Mouse (Mus musculus) myocyte (in vitro differentiated cells): Measurements from ENCODE around the gene Ncor2. TPM values are rescaled to one million over a fixed set of nuclear protein-coding genes. Genes with fewer than 3 reads are reported as not detected.
A peak's percentile ranks its signal among the peaks of the same experiment; 100 is the strongest.

Experiments
- H3K27me3 ChIP-seq: one replicate; pipeline ENCODE4 v1.6.1; 2011; ENCODE audit not compliant: control insufficient read depth, insufficient read depth, insufficient read length
- H3K36me3 ChIP-seq: one replicate; pipeline ENCODE4 v1.6.1; 2011; ENCODE audit not compliant: control insufficient read depth, insufficient read depth
- H3K4me2 ChIP-seq: one replicate; pipeline ENCODE4 v1.6.1; 2011; ENCODE audit warnings: low read depth, control low read depth
- H3K4me3 ChIP-seq: one replicate; pipeline ENCODE4 v1.5.1; 2011; ENCODE audit warnings: mild to moderate bottlenecking, control low read depth, moderate library complexity
- H3K79me2 ChIP-seq: one replicate; pipeline ENCODE4 v1.6.1; 2011; ENCODE audit not compliant: control insufficient read depth, insufficient read depth
- H3ac ChIP-seq: one replicate; pipeline ENCODE4 v1.6.1; 2011; ENCODE audit not compliant: control insufficient read depth, insufficient read length
- CEBPB ChIP-seq: IDR thresholded peaks from 2 replicates; pipeline ENCODE4 v1.6.1; 2011; ENCODE audit warnings: mild to moderate bottlenecking, moderate library complexity; ENCODE audit not compliant: poor library complexity, insufficient read depth, severe bottlenecking
- E2F4 ChIP-seq: IDR thresholded peaks from one replicate; pipeline ENCODE4 v1.6.1; 2011; ENCODE audit warnings: mild to moderate bottlenecking, control low read depth, moderate library complexity; ENCODE audit not compliant: insufficient read depth
- MAX ChIP-seq: IDR thresholded peaks from one replicate; pipeline ENCODE4 v1.6.1; 2011; ENCODE audit warnings: low read depth, mild to moderate bottlenecking, control low read depth
- MYOD1 ChIP-seq, 3 experiments: IDR thresholded peaks; one replicate each; pipeline ENCODE4 v1.6.1; 2011; ENCODE audit warnings: control low read depth in 2 of 3, low read depth in 2 of 3, mild to moderate bottlenecking in 2 of 3, moderate library complexity in 1 of 3; ENCODE audit not compliant: insufficient read length in 2 of 3, control insufficient read depth in 1 of 3
- MYOG ChIP-seq, 3 experiments: IDR thresholded peaks; one replicate each; pipeline ENCODE4 v1.6.1; 2011; ENCODE audit warnings: control low read depth in 2 of 3, low read depth in 2 of 3, mild to moderate bottlenecking in 2 of 3; ENCODE audit not compliant: insufficient read length in 2 of 3, control insufficient read depth in 1 of 3, insufficient read depth in 1 of 3
- POLR2A ChIP-seq: IDR thresholded peaks from one replicate; pipeline ENCODE4 v1.6.1; 2011; ENCODE audit warnings: low read depth, mild to moderate bottlenecking, control low read depth, moderate library complexity; ENCODE audit not compliant: insufficient read length
- POLR2AphosphoS2 ChIP-seq: IDR thresholded peaks from one replicate; pipeline ENCODE4 v1.6.1; 2011; ENCODE audit warnings: low read depth, control low read depth; ENCODE audit not compliant: insufficient read length
- REST ChIP-seq: IDR thresholded peaks from one replicate; pipeline ENCODE4 v1.6.1; 2011; ENCODE audit warnings: mild to moderate bottlenecking, control low read depth, moderate library complexity; ENCODE audit not compliant: insufficient read depth, insufficient read length
- SRF ChIP-seq: IDR thresholded peaks from one replicate; pipeline ENCODE4 v1.6.1; 2011; ENCODE audit warnings: low read depth; ENCODE audit not compliant: control insufficient read depth, insufficient read length
- TCF12 ChIP-seq: IDR thresholded peaks from one replicate; pipeline ENCODE4 v1.6.1; 2011; ENCODE audit warnings: mild to moderate bottlenecking, control low read depth; ENCODE audit not compliant: poor library complexity, insufficient read depth, severe bottlenecking
- TCF3 ChIP-seq: IDR thresholded peaks from one replicate; pipeline ENCODE4 v1.6.1; 2011; ENCODE audit warnings: low read depth, control low read depth; ENCODE audit not compliant: insufficient read length
- USF1 ChIP-seq: IDR thresholded peaks from one replicate; pipeline ENCODE4 v1.6.1; 2011; ENCODE audit warnings: low read depth, mild to moderate bottlenecking, control low read depth, moderate library complexity
- polyA plus RNA-seq: library from polyadenylated mRNA; unstranded; fragments of >200 nt; fragmentation: generic; extraction: Trizol; gene quantifications from one replicate; pipeline ENCODE4 v1.2.1, GENCODE M21; 2012; ENCODE audit warnings: missing spikeins

Ncor2 gene
- polyA plus RNA-seq, 1 experiment: 127 TPM

GRCm38 (mm10) chr5:125191608-125192007 is 12.6 kb upstream of the Ncor2 start:
- H3K36me3 ChIP-seq: no peaks in the 10 kb centered on the region
- H3K4me2 ChIP-seq: no peak overlapping the region
- H3K79me2 ChIP-seq: no peaks in the 10 kb centered on the region
- no peaks in the 10 kb centered on the region for H3K27me3 ChIP-seq
- no peak for TF ChIP-seq TCF3
- TF ChIP-seq MAX: no peak
- no peak overlapping the region for H3K4me3 ChIP-seq
- H3ac ChIP-seq: no peak overlapping the region

- Histone ChIP-seq H3ac (no peak overlapping the region), H3K36me3 (no peaks in the 10 kb centered on the region), H3K79me2 (no peaks in the 10 kb centered on the region), H3K27me3 (no peaks in the 10 kb centered on the region), H3K4me3 (no peak overlapping the region), H3K4me2 (no peak overlapping the region)
- no peak for TF ChIP-seq MYOD1 (IDR thresholded peaks at IDR 0.05; ENCODE audit: control insufficient read depth in 1 of 3, insufficient read length in 2 of 3, low read depth in 2 of 3)
- TF ChIP-seq SRF: no peak
- no peak for TF ChIP-seq POLR2A
- no peak for TF ChIP-seq E2F4
- no peak for TF ChIP-seq MYOG (IDR thresholded peaks at IDR 0.05; ENCODE audit: control insufficient read depth in 1 of 3, insufficient read depth in 1 of 3, insufficient read length in 2 of 3, low read depth in 2 of 3)
- no peak for TF ChIP-seq TCF3
- no peak for TF ChIP-seq POLR2AphosphoS2
- no peak for TF ChIP-seq CEBPB
- no peak for TF ChIP-seq TCF12
Measured at GRCm38 (mm10) chr5:125190105-125190813, 11.2 kb upstream of the Ncor2 start.

GRCm38 (mm10) chr5:125189625-125190024 is 10.6 kb upstream of the Ncor2 start:
- Histone ChIP-seq H3K4me3 (no peak overlapping the region), H3ac (no peak overlapping the region), H3K79me2 (no peaks in the 10 kb centered on the region), H3K4me2 (peak overlapping the region; percentile 59), H3K27me3 (no peaks in the 10 kb centered on the region), H3K36me3 (no peaks in the 10 kb centered on the region)
- TF ChIP-seq SRF: no peak
- peak in 1 of 3 experiments; percentile 27 for TF ChIP-seq MYOD1 (IDR thresholded peaks at IDR 0.05; ENCODE audit: control insufficient read depth in 1 of 3, insufficient read length in 2 of 3, low read depth in 2 of 3)
- no peak for TF ChIP-seq USF1
- no peak for TF ChIP-seq E2F4
- no peak for TF ChIP-seq POLR2A
- no peak for TF ChIP-seq MAX
- TF ChIP-seq TCF3: no peak
- TF ChIP-seq REST: no peak

- Histone ChIP-seq H3K79me2 (no peaks in the 10 kb centered on the region), H3K4me2 (peak overlapping the region; percentile 59), H3K36me3 (no peaks in the 10 kb centered on the region), H3K4me3 (no peak overlapping the region), H3ac (no peak overlapping the region), H3K27me3 (no peaks in the 10 kb centered on the region)
- TF ChIP-seq MYOD1 (IDR thresholded peaks at IDR 0.05; ENCODE audit: control insufficient read depth in 1 of 3, insufficient read length in 2 of 3, low read depth in 2 of 3) (peak in 2 of 3 experiments; percentile 40 to 70), MYOG (IDR thresholded peaks at IDR 0.05; ENCODE audit: control insufficient read depth in 1 of 3, insufficient read depth in 1 of 3, insufficient read length in 2 of 3, low read depth in 2 of 3) (peak in 1 of 3 experiments; percentile 63), POLR2A (no peak), MAX (peak; percentile 58), E2F4 (no peak), POLR2AphosphoS2 (no peak), TCF12 (no peak), REST (no peak)
Measured at GRCm38 (mm10) chr5:125188812-125189598, 10.0 kb upstream of the Ncor2 start.

GRCm38 (mm10) chr5:125184826-125185225 is 5.8 kb upstream of the Ncor2 start:
- Histone ChIP-seq H3ac (no peak overlapping the region), H3K4me2 (no peak overlapping the region), H3K79me2 (no peaks in the 10 kb centered on the region), H3K36me3 (no peaks in the 10 kb centered on the region), H3K4me3 (no peak overlapping the region), H3K27me3 (no peaks in the 10 kb centered on the region)
- TF ChIP-seq MYOG (IDR thresholded peaks at IDR 0.05; ENCODE audit: control insufficient read depth in 1 of 3, insufficient read depth in 1 of 3, insufficient read length in 2 of 3, low read depth in 2 of 3) (peak in 1 of 3 experiments; percentile 7), MAX (no peak), TCF12 (no peak), MYOD1 (IDR thresholded peaks at IDR 0.05; ENCODE audit: control insufficient read depth in 1 of 3, insufficient read length in 2 of 3, low read depth in 2 of 3) (peak in 1 of 3 experiments; percentile 8), POLR2A (no peak)
